ENCODE assay signal across 8 mouse cellular contexts in the genomic region with DNA sequence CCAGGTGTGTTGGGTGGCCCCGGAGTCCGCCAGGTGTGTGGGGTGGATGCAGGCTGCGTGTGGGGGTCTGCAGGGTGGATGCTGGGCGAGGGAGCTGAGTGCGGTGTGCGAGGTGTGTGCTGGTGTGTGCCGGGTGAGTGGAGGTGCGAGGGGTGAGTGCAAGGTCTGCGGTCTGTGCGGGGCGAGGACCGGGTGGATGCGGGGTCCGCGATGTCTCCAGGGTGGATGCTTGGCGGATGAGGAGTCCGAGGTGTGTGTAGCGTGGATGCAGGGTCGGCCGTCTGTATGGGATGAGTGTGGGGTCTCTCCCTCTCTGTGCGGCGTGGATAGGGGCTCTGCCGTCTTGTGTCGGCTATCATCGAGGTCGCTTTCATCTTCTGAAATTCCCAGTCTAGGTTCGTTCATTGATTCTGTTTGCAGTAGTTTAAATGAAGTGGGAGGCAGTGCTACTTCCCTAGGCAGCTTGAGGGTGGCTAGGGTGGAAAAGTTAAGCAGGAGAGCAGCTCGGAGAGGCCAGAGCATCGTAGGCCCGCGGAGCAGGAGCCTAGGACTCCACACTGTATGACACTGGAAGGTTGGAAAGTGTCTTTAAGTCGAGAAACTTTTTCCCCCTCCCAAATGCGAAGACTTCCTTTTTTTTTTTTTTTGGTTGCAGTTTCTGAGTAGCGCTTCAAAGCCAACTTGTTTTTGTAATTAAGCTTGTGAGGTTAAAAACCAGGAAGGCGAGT. TPM values are rescaled to one million over a fixed set of nuclear protein-coding genes. Genes with fewer than 3 reads are reported as not detected.
A peak's percentile ranks its signal among the peaks of the same experiment; 100 is the strongest.
DNase-seq lines count a peak whose midpoint lies in the region; ATAC-seq and TF ChIP-seq lines count a peak whose summit lies in the region.

No protein-coding gene starts in this region.

- no peaks in the 10 kb centered on the region for H3K9me3 ChIP-seq in forebrain, embryonic 12.5 days
- no peaks in the 10 kb centered on the region for H3K9me3 ChIP-seq in limb, embryonic 10.5 days (replicated peaks)
- no peaks in the 10 kb centered on the region for H3K9me3 ChIP-seq in midbrain, postnatal 0 days (ENCODE audit: low read length)

- peak overlapping the region; percentile 96 for H3K4me3 ChIP-seq in forebrain, embryonic 12.5 days (replicated peaks)
- H3K4me3 ChIP-seq in limb, embryonic 10.5 days, result peak overlapping the region; percentile 93
- peak overlapping the region; percentile 97 for H3K4me3 ChIP-seq in midbrain, postnatal 0 days (ENCODE audit: low read depth, low read length)

- peak overlapping the region; percentile 98 for H3K4me2 ChIP-seq in forebrain, embryonic 12.5 days
- H3K4me2 ChIP-seq in midbrain, postnatal 0 days (ENCODE audit: low read depth, low read length, poor library complexity, severe bottlenecking), result peak overlapping the region; percentile 91

- peak overlapping the region; percentile 93 for H3K9ac ChIP-seq in forebrain, embryonic 12.5 days
- H3K9ac ChIP-seq in midbrain, postnatal 0 days (replicated peaks; ENCODE audit: low read length, poor library complexity, severe bottlenecking), result peak overlapping the region; percentile 93

- DNase-seq in adrenal gland, adult 8-10 months, result peak; percentile 32
- DNase-seq in adrenal gland, postnatal 25 days, result no peak
- DNase-seq in ovary, postnatal 36 days (ENCODE audit: low spot score), result peak; percentile 23
- DNase-seq in ovary, postnatal 14 days (ENCODE audit: low spot score), result no peak
- DNase-seq in limb, embryonic 10.5 days (ENCODE audit: low spot score), result no peak
- DNase-seq in midbrain, postnatal 0 days (ENCODE audit: low spot score), result no peak
- no peak for DNase-seq in urinary bladder, postnatal 36 days (ENCODE audit: low spot score in 2 of 2)

- WGBS in forebrain, embryonic 12.5 days, result 3% methylated on average over 35 of the region's 35 CpGs
- WGBS in limb, embryonic 10.5 days, result 4% methylated on average over 35 of the region's 35 CpGs
- 2% methylated on average over 34 of the region's 35 CpGs for WGBS in midbrain, postnatal 0 days

- TF ChIP-seq CTCF in midbrain, postnatal 0 days (IDR thresholded peaks at IDR 0.05), result no peak

- H3K27ac ChIP-seq in forebrain, embryonic 12.5 days, result peak overlapping the region; percentile 79
- peak overlapping the region; percentile 91 for H3K27ac ChIP-seq in limb, embryonic 10.5 days
- H3K27ac ChIP-seq in midbrain, postnatal 0 days (ENCODE audit: low read depth, low read length), result peak overlapping the region; percentile 60

- H3K4me1 ChIP-seq in forebrain, embryonic 12.5 days, result peaks cover 12% of the 10 kb centered on the region
- peaks cover 16% of the 10 kb centered on the region for H3K4me1 ChIP-seq in limb, embryonic 10.5 days
- H3K4me1 ChIP-seq in midbrain, postnatal 0 days (ENCODE audit: insufficient read depth, low read length), result no peaks in the 10 kb centered on the region

- H3K27me3 ChIP-seq in forebrain, embryonic 12.5 days, result no peaks in the 10 kb centered on the region
- H3K27me3 ChIP-seq in limb, embryonic 10.5 days (ENCODE audit: low read depth, poor library complexity, severe bottlenecking), result no peaks in the 10 kb centered on the region
- no peaks in the 10 kb centered on the region for H3K27me3 ChIP-seq in midbrain, postnatal 0 days (ENCODE audit: insufficient read depth, low read length)

- no peaks in the 10 kb centered on the region for H3K36me3 ChIP-seq in forebrain, embryonic 12.5 days (replicated peaks)
- peaks cover 5% of the 10 kb centered on the region; the same call in 1 of the 2 replicates for H3K36me3 ChIP-seq in limb, embryonic 10.5 days
- no peaks in the 10 kb centered on the region for H3K36me3 ChIP-seq in midbrain, postnatal 0 days (ENCODE audit: insufficient read depth, low read length)

- peak; percentile 25 for ATAC-seq in forebrain, embryonic 12.5 days (ENCODE audit: low FRiP score)
- peak; percentile 60 for ATAC-seq in midbrain, postnatal 0 days (ENCODE audit: low FRiP score)

RNA-seq across cellular contexts. Expression of a gene that starts 0.9 kb away (rescaled TPM):
- 10 to 100 TPM; 24.2 to 46.2 (median 33.3) TPM for total RNA-seq in adrenal gland, adult 8-10 months (2022)
- 26.8 and 27.1 TPM in 2 replicates for total RNA-seq in adrenal gland, postnatal 25 days (2021)
- 12.9 and 13.2 TPM in 2 replicates for polyA plus RNA-seq in forebrain, embryonic 12.5 days (2016; fragmentation: Nextera tagmentation; extraction: Ambion mirVana)
- 15.5 and 15.7 TPM in 2 replicates for polyA plus RNA-seq in limb, embryonic 10.5 days (2016; fragmentation: Nextera tagmentation; extraction: Ambion mirVana)
- 40.8 and 40.9 TPM in 2 replicates for total RNA-seq in midbrain, postnatal 0 days (2014; rRNA removed)
- polyA plus RNA-seq in midbrain, postnatal 0 days (2015; fragmentation: Nextera tagmentation; extraction: Ambion mirVana), result 12.6 and 14.9 TPM in 2 replicates

Comparison
In these comparisons a context has a peak if more than half of its experiments do, and no peak if none do; other contexts are left out.
1. DNase-seq: peak in adrenal gland, adult 8-10 months (single experiment) and ovary, postnatal 36 days (single experiment); none in adrenal gland, postnatal 25 days (single experiment), ovary, postnatal 14 days (single experiment), limb, embryonic 10.5 days (single experiment), midbrain, postnatal 0 days (single experiment) and urinary bladder, postnatal 36 days (0 of 2).
2. Peak in every context shown above with its lines, with median percentiles within 50 percentile points of each other: H3K27ac ChIP-seq and H3K4me3 ChIP-seq.